10 mouse cellular contexts compared by ENCODE assay signal in the genomic region with DNA sequence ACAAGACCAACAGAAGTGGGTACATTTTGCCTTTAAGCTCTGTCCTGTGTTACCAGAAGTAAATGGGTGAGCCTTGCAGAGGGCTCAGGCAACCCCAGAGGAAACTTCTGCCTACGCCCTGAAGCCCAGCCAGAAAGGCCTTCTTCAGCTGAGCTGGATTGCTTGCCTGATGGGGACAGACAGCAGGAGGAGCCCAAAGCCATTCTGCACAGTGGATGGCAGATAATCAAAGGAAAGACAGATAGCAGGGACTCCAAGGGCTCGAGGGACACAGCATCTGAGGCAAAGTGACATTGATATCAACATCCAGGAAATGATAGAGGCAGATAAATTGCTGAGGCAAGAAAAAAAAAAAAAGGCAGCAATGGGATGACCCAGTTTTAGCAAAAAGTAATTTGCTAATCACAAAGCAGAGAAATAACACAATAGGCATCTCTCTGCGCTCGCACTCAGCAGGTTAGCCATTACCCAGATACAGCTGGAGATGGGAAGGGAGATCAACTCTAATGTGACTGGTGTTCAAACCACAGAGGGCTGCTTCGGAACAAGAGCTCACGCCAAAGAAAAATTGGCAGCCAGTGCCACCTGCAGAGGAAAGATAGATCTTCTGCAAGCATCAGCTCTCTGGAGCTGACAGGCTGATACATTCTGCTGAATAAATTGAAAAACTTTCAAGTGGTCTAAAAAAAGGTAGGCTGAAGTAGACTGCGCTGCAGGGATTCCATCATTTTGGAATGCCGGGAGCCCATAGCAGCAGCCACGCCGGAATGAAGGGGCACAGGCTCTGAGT.
DNase-seq lines count a peak whose midpoint lies in the region; ATAC-seq lines count a peak whose summit lies in the region.
"Had no signal": no experiment of that assay in that cellular context is flagged by ENCODE, and none has a peak within 500 bp of the region (broad histone marks: within the 10 kb centered on the region; RNA-seq: fewer than 3 reads in every experiment).

No protein-coding gene starts in this region.

- H3K36me3 ChIP-seq in midbrain, embryonic 16.5 days (ENCODE audit: control insufficient read depth, insufficient read depth, low read length): no peaks in the 10 kb centered on the region
- H3K36me3 ChIP-seq in kidney, embryonic 14.5 days (ENCODE audit: control insufficient read depth, insufficient read depth, low read length): no peaks in the 10 kb centered on the region

- H3K9me3 ChIP-seq in midbrain, embryonic 16.5 days (replicated peaks; ENCODE audit: control insufficient read depth, low read length, poor library complexity, severe bottlenecking): no peaks in the 10 kb centered on the region
- H3K9me3 ChIP-seq in kidney, embryonic 14.5 days (ENCODE audit: control insufficient read depth, low read length): no peaks in the 10 kb centered on the region

- H3K4me3 ChIP-seq in midbrain, embryonic 16.5 days (ENCODE audit: low read depth, low read length): no peak overlapping the region
- no peak overlapping the region for H3K4me3 ChIP-seq in kidney, embryonic 14.5 days (ENCODE audit: low read length)

- peak overlapping the region; percentile 34; the same call in 1 of the 2 replicates for H3K9ac ChIP-seq in midbrain, embryonic 16.5 days (ENCODE audit: low read depth, low read length)
- no peak overlapping the region for H3K9ac ChIP-seq in kidney, embryonic 14.5 days (ENCODE audit: low read depth, low read length)

- WGBS in midbrain, embryonic 16.5 days: 37% methylated on average over 10 of the region's 10 CpGs
- 74% methylated on average over 10 of the region's 10 CpGs for WGBS in kidney, embryonic 14.5 days

- H3K4me2 ChIP-seq in midbrain, embryonic 16.5 days (ENCODE audit: low read length): peak overlapping the region; percentile 18; the same call in 1 of the 2 replicates
- H3K4me2 ChIP-seq in kidney, embryonic 14.5 days (replicated peaks; ENCODE audit: low read depth, low read length): no peak overlapping the region

- peak; percentile 3 for DNase-seq in cerebellum, adult 8-10 months
- no peak for DNase-seq in cerebellum, adult 9-11 months
- peak; percentile 87 for DNase-seq in brain, adult 2 months (ENCODE audit: low read depth, low spot score)
- DNase-seq in layer of hippocampus, adult 18-20 months (ENCODE audit: low spot score in 2 of 2): peak; percentile 15 to 57
- DNase-seq in MN1 (ENCODE audit: low spot score): no peak
- DNase-seq in kidney, postnatal 14 days: no peak
- DNase-seq: B cell, adult 2 months; embryo, embryonic 11 days had no signal

- peak overlapping the region; percentile 67 for H3K27ac ChIP-seq in midbrain, embryonic 16.5 days (ENCODE audit: low read length)
- no peak overlapping the region for H3K27ac ChIP-seq in kidney, embryonic 14.5 days (ENCODE audit: low read depth, low read length)

- peak; percentile 94 for ATAC-seq in midbrain, embryonic 16.5 days
- ATAC-seq in kidney, embryonic 14.5 days (ENCODE audit: low FRiP score, low TSS enrichment): no peak

- H3K4me1 ChIP-seq in midbrain, embryonic 16.5 days (ENCODE audit: control insufficient read depth, insufficient read depth, low read length): peaks cover 6% of the 10 kb centered on the region; the same call in 1 of the 2 replicates
- H3K4me1 ChIP-seq in kidney, embryonic 14.5 days (ENCODE audit: control insufficient read depth, insufficient read depth, low read length): no peaks in the 10 kb centered on the region

- no peaks in the 10 kb centered on the region for H3K27me3 ChIP-seq in midbrain, embryonic 16.5 days (ENCODE audit: control insufficient read depth, insufficient read depth, low read depth, low read length)
- no peaks in the 10 kb centered on the region for H3K27me3 ChIP-seq in kidney, embryonic 14.5 days (ENCODE audit: control insufficient read depth, insufficient read depth, low read length)

Comparison
In these comparisons a context has a peak if more than half of its experiments do, and no peak if none do; other contexts are left out.
1. DNase-seq: peak in cerebellum, adult 8-10 months (single experiment), brain, adult 2 months (single experiment) and layer of hippocampus, adult 18-20 months (2 of 2); none in cerebellum, adult 9-11 months (single experiment), MN1 (single experiment) and kidney, postnatal 14 days (single experiment).